Mouse (Mus musculus) adrenal gland, adult 18-20 months (tissue): ENCODE measurements around the gene Olfr536. TPM values are rescaled to one million over a fixed set of nuclear protein-coding genes. Genes with fewer than 3 reads are reported as not detected.
"Not testable (repeated sequence)": the region's sequence is repeated elsewhere in the genome, so short reads cannot be mapped to it uniquely, and the experiment has no call there.

Experiments used
- DNase-seq, 2 experiments: peaks; one replicate each; pipeline ENCODE4 v3.0.0; 2021 to 2022; ENCODE audit warnings: low spot score in 2 of 2
- long read RNA-seq, 2 experiments: library from polyadenylated mRNA; stranded (forward); transcript quantifications; one replicate each; pipeline ENCODE4 v2.0.0; 2021
- total RNA-seq, 2 experiments: library from RNA; stranded (reverse); gene quantifications; 1 replicate in 1 of 2; 2 replicates in 1 of 2; pipeline ENCODE4 v1.2.3; 2021

Olfr536 gene
- not detected for total RNA-seq
- long read RNA-seq, experiment 1 = 0 reads
- long read RNA-seq, experiment 2 = 0 reads

GRCm38 (mm10) chr7:140507346-140508021 lies at the start of gene Olfr536:
Gene Olfr536 (minus strand): TSS chr7:140507396.
- peak in 1 of 2 experiments; percentile 20 for DNase-seq

GRCm38 (mm10) chr7:140539746-140540145 lies 32.5 kb upstream of the Olfr536 start:
- no peak for DNase-seq

DNA sequence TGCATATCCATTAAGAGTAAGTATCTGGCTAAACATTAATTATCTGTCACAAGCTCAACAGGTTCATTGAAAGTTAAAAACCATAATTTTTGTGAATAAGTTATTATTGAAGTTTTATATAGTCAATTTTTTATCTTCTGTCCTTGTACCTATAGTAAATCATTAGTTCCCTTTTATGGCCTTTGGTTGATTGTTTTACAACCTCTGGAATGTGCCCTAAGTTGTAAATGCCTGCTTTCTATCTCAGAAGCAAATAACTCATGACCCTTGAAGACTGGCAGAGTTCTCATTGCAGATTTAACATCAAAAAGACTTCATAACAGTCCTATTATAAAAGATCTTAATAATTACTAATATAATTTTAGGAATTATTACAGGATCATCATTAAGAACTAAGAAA lies 12.5 kb downstream of the Olfr536 start:
- DNase-seq = no peak

DNA sequence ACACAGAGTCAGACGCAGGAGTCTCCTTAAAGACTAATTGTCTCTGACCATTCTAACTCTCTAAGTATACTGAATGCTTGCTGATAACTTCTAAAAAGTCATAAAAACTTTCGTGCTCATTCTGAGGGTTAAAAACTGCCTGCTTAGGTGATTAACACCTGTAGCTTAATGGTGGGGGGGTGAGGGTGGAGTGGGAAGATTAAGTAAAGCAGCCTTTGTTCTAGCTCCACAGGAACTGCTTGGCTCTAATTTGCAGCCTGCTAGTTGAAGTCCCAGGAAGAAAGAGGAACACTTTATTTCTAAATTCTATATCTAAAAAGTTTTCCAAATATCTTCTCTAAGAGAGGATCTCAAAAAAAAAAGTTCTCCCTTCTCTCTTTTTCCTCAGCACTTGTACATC lies 13.0 kb downstream of the Olfr536 start:
- no peak for DNase-seq

GRCm38 (mm10) chr7:140488981-140489380 lies 18.2 kb downstream of the Olfr536 start:
- no peak for DNase-seq

- no peak for DNase-seq
These were observed 23.3 kb downstream of the Olfr536 start, which contains the start of gene Olfr535 for GRCm38 (mm10) chr7:140483916-140484315. Gene Olfr535 (plus strand): TSS chr7:140484216.

DNA sequence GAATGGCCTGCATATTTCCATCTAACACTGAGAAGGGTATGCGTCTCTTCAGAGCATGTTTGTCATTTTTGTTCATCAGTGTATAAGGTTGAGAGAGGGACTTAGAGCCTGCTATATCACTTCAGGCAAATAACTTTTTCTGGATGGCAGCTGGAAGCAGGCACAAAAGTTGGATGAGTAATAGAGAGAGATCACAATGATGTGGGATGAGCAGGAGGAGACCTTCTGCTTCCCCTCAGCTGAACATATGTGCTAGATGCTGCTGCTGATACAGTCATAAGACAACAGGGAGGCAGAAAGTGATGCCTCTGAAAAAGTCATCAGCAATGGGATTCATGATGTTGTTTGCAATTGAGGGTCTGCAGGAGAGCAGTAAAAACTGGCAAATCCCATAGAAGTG lies 28.5 kb downstream of the Olfr536 start:
- DNase-seq = no peak

DNA sequence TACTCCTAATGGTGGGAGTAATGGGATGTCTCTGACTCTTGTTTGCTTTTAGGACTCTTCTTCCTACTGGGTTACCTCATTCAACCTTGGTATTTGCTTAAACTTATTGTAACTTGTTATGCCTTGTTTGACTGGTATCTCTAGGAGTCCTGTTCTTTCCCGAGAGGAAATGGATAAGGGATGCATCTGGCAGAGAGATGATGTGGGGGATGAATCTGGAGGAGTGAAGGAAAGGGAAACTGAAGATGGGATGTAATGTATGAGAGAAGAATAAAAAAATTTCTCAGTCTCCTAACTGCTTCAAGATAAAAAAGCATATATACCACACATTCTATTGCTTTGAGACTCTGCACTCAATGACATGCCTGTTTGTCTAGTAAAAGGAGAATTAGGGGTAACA lies 29.3 kb downstream of the Olfr536 start:
- DNase-seq = no peak

GRCm38 (mm10) chr7:140463070-140463469 lies 44.1 kb downstream of the Olfr536 start, which contains the start of gene Olfr533:
Gene Olfr533 (plus strand): TSS chr7:140463370.
- not testable (repeated sequence) for DNase-seq

Other genes with a start within 250 kb of the Olfr536 start
- not detected for gene Olfr525, start 186.5 kb downstream of the Olfr536 start, total RNA-seq
- not detected for gene Olfr527, start 173.4 kb downstream of the Olfr536 start, total RNA-seq
- gene Olfr60, start 145.7 kb downstream of the Olfr536 start, total RNA-seq = not detected
- not detected for gene Olfr530, start 131.1 kb downstream of the Olfr536 start, total RNA-seq
- not detected for gene Olfr531, start 104.5 kb downstream of the Olfr536 start, total RNA-seq
- gene Olfr532, start 85.8 kb downstream of the Olfr536 start, total RNA-seq = not detected
- not detected for gene Olfr533, start 44.0 kb downstream of the Olfr536 start, total RNA-seq
- not detected for gene Olfr535, start 23.2 kb downstream of the Olfr536 start, total RNA-seq
- not detected for gene Olfr538, start 60.5 kb upstream of the Olfr536 start, total RNA-seq
- gene Olfr46, start 93.9 kb upstream of the Olfr536 start, total RNA-seq = not detected
- gene Olfr61, start 121.6 kb upstream of the Olfr536 start, total RNA-seq = not detected
- not detected for gene Olfr53, start 139.1 kb upstream of the Olfr536 start, total RNA-seq
- under 1 TPM in 1 of 2 experiments, not detected in 1; 0.03 TPM for gene Olfr539, start 152.5 kb upstream of the Olfr536 start, total RNA-seq
- gene Olfr45, start 174.6 kb upstream of the Olfr536 start, total RNA-seq = not detected
- not detected for gene Olfr541, start 189.9 kb upstream of the Olfr536 start, total RNA-seq